Mouse (Mus musculus) C2C12 (cell line): ENCODE data around the gene Zfp524.

Experiments used
- CTCF ChIP-seq: IDR thresholded peaks from one replicate; pipeline ENCODE4 v1.5.1; 2011; ENCODE audit not compliant: control insufficient read depth, insufficient read depth, insufficient read length
- FOSL1 ChIP-seq: IDR thresholded peaks from one replicate; pipeline ENCODE4 v1.8.0; 2011; ENCODE audit warnings: mild to moderate bottlenecking, low read length; ENCODE audit not compliant: poor library complexity, insufficient read depth, severe bottlenecking
- MYOD1 ChIP-seq: IDR thresholded peaks from one replicate; pipeline ENCODE4 v1.6.1; 2011; ENCODE audit warnings: low read depth; ENCODE audit not compliant: control insufficient read depth, insufficient read length
- USF1 ChIP-seq: IDR thresholded peaks from one replicate; pipeline ENCODE4 v1.6.1; 2011; ENCODE audit warnings: low read depth, mild to moderate bottlenecking, control low read depth, moderate library complexity

DNA sequence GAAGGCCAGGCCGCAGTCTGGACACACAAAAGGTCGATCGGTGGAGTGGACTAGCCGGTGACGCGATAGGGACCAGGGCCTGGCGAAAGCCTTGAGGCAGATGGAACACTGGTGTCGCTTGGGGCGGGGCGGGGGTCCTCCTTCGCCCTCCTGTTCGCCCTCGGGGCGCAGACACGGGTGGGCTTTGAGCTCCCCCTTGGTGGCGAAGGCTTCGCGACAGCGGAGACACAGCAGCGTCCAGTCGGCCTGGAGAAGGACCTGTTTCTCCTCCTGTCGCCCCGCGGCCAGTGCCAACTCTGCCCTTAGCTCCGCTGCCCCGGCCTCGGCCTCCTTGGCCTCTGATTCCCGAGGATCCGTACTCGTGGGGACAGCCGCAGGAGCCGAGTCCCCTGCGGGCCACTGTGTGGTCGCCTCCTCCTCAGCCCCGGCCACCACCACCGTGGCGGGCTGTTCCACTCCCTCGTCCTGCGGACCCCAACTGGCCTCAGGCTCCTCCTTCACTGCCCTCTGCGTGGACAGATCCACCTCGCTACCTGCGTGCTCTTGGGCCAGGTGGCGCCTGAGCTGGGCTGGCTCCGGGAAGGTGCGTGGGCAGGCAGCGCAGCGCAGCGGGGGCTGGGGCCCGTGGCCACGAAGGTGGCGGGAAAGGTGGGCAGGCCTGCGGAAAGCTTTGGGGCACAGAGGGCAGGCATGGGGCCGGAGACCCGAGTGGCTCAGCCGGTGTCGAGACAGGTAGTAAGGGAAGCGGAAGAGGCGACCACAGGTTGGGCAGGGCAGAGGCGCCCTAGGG lies 20.0 kb upstream of the Zfp524 start:
- TF ChIP-seq CTCF (no peak), FOSL1 (no peak), MYOD1 (no peak), USF1 (no peak)
